Mouse (Mus musculus): ENCODE measurements around the gene Zfp316.

Gene Zfp316

DNA sequence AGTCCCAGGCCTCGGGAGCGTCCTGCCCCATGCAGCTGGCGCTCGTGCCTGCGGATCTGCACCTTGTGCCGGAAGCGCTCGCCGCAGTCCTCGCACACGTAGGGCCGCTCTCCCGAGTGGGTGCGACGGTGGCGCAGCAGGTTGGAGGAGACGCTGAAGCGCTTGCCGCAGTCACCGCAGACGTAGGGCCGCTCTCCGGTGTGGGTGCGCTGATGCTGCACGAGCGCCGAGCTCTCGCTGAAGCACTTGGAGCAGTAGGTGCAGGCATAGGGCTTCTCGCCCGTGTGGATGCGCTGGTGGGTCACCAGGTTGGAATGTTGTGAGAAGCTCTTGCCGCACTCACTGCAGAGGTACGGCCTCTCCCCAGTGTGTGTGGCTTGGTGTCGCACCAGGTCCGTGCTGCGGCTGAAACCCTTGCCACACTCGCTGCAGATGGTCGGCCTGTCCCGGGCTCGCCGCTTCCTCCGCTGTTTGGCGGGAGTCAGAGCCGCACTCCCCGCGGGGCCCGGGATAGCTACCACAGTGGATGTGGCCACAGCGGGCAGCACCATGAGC is 18.0 kb upstream of the Zfp316 start:
- intact Hi-C loops (cut with DNase I), result no loop called here

DNA sequence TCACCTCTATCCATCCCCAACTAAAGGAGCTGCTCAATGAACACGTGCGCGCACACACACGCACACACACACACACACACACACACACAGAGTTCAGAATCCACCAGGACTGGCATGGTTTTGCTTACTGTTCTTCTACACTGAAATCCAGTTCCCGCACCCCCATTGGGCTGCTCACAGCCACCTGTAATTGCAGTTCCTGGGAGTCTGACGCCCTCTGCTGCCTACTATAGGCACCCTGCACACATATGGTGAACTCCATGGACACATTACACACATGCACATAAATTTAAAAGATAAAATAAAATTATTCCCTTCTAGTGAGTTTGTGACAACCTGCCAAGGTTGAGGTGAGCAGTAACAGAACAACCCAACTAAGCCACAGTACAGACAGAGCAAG is 14.9 kb upstream of the Zfp316 start:
- intact Hi-C loops (cut with DNase I), result no loop called here

DNA sequence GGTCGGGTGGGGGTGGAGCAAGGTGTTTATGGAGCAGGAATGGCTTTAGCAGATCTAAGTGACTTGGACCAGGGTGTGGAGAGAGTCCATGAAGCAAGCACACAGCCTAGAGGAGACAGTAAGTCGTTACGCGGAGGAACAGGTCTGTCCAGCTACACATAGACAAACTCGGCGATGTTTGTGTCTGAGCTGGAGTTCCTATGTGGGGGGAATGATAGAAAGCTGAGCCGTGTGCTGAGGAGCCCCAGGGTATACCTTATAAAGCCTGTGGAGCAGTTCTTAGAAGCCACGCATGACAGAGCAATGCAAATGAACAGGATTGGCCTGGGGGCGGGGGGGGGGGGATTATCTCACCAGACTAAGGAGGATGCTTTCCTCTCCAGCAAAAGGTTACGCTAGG is 9.4 kb upstream of the Zfp316 start:
- intact Hi-C loops (cut with DNase I), result no loop called here

DNA sequence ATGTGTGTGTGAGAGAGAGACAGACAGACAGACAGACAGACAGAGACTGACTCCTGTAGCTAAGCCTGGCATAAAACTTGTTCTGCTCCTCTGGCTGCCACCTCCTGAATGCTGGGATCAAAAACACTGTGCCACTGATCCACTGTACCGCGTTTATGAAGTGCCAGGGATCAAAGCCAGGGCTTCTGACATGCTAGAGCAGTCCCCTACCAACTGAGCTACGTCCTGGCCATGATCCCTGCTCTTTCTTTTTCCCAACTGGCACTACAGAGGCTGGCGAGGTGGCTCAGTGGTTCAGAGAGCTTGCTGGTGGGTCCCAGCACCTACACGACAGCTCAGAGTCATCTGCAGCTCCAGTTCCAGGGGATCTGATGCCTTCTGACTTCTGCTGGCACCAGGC is 5.9 kb upstream of the Zfp316 start:
- intact Hi-C loops (cut with DNase I), result no loop called here

DNA sequence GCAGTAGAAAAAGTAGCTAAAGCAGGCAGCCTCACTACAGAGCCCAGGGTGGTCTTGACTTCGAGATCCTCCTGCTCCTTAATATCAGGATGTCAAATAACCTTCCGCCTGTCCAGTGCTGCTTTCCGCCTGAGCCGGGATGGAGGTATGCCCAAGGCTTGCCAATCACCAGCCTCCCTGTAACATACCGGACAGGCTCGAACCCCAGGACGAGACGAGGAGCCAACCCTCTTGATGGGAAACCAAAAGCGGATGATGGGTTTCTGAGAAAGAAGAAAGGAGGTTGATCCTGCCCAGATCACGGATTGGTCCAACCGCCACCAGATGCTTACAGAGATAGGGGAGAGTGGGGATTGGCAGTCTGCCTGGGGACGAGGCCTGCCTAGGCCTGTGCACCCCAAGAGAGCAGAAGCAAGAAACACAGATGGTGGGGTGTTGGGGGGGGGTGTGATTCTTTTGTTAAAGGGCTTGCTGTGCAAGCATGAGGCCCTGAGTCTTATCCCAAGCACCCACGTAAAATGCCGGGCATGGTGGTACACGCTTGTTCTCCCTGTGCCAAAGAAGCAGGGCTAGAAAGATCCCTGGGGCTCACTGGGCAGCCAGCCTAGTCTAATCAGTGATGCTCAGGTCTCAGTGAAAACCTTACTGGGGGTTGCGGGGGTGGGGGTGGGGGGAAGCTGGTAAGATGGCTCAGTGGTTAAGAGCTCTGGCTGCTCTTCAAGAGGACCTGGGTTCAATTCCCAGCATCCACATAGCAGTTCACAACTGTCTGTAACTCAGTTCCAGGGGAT is 2.9 kb upstream of the Zfp316 start:
- intact Hi-C loops (cut with DNase I), result no loop called here

DNA sequence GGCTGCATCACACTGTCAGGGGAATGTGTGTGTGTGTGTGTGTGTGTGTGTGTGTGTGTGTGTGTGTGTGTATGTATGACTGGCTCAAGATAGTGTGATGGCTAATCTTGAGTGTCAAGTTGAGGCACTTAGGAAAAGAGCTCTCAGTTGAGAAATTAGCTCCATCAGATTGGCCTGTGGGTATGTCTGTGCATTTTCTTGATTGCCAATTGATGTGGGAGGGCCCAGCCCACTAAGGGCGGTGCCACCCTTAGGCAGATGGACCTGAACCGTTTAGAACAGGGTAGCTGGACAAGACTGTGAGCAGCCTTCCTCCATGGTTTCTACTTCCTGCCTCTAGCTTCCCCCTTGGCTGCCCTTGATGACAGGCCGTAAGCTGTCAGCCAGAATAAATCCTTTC is 2.3 kb upstream of the Zfp316 start:
- intact Hi-C loops (cut with DNase I), result no loop called here

DNA sequence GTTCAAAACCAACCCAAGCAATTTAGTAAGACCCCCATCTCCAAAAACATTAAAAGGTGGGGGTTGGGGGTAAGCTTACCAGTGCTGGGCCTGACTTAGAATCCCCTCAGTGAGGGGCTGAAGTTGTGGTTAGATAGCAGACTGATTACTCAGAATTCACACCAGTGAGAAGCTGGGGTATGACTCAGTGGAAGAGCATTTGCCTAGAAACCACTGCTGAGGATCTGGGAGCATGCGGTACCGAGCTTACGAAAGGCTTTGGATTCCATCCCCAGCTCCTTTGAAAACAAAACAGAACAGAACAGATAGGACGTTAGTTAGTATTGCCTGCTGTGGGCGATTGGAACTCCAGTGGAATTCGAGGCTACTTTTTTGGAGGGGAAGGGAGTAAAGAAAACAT is 1.8 kb upstream of the Zfp316 start:
- intact Hi-C loops (cut with DNase I), result no loop called here

DNA sequence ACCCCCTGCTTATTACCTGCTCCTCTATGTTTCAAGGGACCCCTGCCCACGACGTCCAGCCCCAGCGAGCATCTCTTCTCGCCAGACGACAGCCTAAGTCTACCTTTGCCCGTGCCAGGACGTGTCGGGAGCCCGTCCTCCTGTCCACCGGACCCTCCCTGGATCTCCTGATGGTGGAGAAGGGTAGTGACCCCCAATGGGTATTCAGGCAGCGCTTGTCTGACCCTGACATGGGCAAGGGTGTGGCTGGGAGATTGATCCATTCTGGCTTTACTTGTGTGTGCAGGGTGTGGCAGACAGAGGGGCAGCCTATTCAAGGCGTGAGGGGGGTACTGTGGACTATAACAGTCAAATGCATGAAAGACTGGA is 313 bp upstream of the Zfp316 start:
- intact Hi-C loops (cut with DNase I), result no loop called here

DNA sequence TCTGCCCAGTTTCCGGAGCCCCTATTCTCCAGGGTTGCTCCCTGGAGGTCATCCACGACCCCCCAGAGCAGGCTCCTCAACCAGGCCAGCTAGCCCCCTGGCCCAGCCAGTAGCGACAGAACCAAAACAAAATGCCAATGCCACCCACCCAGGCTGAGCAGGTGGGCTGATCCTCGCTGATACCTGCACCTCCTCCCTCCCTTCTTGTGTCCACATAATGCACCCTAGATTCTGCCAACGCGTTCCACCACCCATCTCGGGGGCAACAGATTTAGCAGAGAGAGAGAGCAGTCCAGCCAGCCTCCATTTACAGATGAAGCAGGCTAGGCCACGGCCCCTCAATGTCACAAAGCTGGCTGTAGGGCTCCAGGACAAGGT is 848 bp downstream of the Zfp316 start:
- intact Hi-C loops (cut with DNase I), result no loop called here

DNA sequence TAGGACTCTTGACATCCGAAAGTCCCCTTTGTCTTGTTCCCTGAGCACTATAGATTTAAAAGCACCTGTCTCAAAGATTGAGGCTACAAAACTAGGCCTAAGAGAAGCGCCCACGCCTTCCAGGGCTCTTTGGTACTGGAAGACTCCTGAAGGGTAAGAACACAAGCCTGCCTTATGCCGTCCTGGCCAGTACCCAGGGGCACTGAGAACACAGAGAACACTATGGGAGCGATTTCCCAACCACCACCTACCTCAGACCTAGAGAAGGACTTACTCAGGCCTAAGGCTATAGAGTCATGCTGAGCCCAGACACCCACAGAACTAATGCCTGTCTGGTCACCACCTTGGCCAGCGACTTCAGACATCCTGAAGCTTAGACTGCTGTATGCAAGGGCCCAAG is 3.0 kb downstream of the Zfp316 start:
- intact Hi-C loops (cut with DNase I), result loop anchor here (1.0 kb wide), 1 partner anchor 29 kb away; no protein-coding TSS in a partner anchor

DNA sequence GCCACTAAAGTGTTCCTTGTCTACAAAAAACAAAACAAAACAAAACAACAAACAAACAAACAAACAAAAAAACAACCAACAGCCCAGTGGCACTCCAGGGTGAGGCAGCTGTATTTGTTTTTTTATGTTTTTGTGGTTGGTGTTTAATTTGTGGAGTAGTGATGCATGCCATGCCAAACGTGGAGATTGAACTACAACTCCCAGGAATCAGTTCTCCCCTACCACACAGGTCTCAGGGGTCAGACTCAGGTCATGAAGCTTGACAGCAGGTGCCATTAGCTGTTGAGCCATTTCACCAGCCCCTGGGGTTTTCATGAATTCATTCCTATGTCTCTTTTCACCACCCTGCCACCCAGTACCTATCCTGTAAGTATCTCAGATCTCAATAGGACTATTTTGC is 4.4 kb downstream of the Zfp316 start:
- intact Hi-C loops (cut with DNase I), result no loop called here

DNA sequence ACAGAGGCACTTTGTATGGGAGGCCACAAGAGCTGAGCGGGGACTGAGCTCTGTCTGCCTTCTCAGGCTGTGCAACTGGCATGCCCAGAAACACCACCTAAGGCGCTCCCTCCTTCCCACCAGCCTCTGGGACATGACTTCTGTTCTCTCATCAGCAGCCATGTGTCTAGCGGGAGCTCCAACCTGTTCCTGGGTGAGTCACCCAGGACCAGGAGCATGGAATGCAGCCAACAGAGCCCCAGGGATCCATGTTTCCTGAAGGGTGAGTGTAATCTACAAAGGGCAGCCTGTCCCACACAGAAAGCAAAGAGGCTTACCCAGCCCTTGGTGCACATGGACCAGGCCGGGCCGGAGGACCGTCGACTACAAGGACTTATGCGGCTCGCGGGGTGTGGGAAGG is 5.1 kb downstream of the Zfp316 start:
- intact Hi-C loops (cut with DNase I), result no loop called here

DNA sequence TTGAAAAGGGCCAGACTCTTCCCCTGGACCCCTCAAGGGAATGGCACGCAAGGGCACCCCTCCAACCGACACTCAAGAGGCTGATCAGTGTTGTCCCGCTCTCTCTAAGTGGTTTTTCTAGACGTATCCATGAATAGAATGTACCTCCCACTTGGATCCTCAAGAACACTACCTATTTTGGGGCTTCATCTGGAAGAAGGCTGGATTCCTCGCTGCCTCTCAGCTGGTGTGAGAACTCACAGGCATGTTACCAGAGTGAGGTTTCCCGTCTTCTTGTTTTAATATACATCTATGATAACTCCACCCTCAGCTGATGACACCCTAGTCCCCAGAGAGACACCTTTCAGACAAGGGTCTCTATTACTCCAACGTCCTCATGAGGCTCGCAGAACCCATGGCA is 8.2 kb downstream of the Zfp316 start:
- intact Hi-C loops (cut with DNase I), result no loop called here

DNA sequence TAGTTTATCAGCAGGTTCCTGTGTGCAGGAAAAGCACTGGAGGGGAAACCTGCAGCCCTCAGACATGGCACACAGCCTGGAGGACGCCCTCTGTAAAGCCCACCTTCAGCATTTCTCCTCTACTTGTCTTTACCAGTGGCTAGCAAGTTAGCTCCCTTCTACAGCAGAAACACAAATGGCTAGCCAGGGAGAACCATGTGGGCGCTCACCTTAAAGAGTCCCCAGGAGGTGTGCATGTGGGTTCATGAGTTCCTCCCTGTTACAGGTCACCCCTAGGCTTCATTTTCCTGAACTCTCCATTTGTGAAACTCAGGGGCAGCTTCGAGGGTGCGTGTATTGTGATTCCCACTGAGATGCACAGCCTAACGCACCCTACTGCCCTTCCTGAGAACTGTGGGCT is 14.0 kb downstream of the Zfp316 start:
- intact Hi-C loops (cut with DNase I), result no loop called here

DNA sequence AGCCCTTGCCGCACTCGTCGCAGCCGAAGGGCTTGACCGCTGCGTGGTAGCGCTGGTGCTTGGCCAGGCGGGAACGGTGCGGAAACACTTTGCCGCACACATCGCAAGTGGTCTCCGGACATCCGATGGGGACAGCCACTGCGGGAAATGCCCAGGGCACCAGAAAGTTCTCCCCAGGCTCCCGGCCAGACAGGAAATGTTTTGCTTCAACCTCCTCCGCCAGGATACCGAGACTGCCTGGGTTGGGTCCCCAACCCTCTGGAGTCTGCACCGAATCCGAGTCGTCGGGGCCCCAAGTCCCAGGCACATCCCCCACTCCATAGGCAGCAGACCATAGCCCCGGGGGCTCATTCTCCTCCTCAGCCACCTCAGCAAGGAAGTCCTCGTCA is 14.7 kb downstream of the Zfp316 start:
- intact Hi-C loops (cut with DNase I), result no loop called here

DNA sequence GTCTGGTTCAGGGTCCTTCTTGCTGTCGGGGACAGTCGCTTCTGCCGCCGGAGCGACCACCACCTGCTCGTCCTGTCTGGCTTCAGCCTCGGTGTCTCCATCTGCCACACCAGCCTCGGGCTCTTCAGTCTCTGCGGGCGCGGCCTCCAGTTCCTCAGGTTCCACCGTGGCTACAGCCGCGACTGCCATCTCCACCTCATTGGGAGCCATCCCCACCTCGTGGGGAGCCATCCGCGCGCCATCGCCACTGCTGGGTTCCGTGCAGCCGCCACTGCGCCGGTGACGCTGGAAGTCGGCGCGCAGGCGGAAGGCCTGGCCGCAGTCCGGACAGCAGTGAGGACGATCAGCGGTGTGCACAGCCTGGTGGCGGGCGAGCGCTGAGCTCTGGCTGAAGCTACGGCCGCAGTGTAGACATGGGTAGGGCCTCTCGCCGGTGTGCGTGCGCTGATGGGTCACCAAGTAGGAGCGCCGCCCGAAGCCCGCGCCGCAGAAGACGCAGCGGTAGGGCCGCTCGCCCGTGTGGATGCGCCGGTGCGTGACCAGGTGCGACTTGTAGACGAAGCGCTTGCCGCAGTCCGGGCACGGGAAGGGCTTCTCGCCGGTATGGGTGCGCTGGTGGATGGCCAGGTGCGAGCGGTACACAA is 15.2 kb downstream of the Zfp316 start:
- intact Hi-C loops (cut with DNase I), result no loop called here

DNA sequence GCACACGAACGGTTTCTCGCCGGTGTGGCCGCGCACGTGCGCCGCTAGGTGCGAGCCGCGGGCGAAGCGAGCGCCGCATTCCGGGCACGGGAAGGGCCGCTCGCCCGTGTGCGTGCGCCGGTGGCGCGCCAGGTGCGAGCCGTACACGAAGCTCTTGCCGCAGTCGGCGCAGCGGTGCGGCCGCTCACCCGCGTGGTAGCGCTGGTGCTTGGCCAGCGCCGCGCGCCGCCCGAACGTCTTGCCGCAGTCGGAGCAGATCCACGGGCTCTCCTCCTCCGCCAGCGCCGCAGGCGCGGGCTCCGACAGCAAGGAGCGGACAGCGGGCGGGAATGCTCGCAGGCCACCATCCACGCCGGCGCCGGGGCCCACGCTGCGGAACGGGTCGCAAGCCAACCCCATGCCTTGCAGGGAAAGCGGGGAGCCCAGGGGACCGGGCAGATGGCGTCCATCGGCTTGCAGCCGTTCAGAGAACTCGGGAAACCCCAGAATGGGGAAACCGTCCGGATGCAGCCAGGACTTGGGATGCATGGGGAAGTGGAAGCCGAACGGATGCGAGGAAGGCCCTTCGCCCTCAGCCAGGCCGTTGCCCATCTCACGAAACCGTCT is 15.8 kb downstream of the Zfp316 start:
- intact Hi-C loops (cut with DNase I), result no loop called here

DNA sequence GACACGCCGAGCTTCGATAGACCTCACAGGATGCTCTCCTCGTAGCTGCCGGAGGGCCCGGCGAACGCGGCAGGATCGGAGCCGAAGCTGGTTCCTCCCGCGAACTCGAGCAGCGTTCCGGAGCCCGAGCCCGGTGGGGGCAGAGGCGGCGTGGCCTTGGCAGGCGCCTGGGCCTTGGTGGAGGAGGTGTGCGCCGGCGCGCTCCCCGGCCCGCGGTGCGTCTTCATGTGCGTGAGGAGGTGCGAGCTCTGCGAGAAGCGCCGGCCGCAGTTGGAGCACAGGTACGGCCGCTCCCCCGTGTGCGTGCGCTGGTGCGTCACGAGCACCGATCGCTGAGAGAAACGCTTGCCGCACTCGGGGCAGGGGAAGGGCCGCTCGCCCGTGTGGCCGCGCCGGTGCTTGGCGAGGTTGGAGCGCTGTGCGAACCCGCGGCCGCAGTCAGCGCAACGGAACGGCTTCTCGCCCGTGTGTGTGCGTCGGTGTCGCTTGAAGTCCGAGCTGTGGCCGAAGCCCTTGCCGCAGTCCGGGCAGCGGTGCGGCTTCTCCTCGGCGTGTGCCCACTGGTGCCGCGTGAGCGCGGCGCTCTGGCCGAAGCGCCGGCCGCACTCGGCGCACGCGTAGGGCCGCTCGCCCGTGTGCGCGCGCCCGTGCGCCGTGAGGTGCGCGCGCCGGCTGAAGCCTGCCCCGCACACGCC is 16.5 kb downstream of the Zfp316 start:
- intact Hi-C loops (cut with DNase I), result no loop called here

DNA sequence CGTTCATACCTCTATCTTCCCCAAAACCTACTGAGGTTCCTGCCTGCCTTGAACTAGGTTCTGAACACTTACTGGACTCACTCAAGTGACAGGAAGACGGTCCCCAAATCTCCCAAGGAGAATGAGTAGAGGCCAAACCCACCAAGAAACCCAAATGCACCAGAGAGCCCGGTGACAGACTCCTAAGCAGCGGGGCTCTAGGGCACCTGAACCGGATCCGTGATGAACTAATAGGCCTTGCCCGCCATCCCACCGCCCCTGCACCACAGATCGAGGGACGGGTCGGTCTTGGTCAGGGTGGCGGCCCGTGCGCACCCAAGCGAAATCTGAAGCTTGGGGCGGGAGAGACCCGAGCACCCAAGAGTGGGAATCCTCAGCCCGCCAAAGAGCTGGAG is 17.0 kb downstream of the Zfp316 start:
- intact Hi-C loops (cut with DNase I), result no loop called here

DNA sequence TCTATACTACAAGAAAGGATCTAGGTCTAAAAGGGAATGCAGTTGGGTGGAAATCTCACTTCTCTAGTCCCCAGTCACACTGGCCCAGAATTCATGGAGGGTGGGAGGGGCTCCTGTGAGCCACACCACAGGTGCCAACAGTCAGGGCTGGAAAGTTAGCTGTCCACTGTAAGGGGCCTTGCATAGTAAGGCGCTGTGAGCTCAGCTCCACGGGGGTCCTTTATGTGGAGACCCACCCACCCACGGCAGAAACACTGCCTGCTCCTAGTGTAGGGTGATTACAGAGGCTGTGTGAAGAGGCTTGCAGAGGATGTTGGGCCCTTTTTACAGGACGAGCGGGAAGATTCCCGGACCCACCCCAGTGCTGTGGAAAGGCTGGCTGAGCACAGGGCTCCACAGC is 17.8 kb downstream of the Zfp316 start:
- intact Hi-C loops (cut with DNase I), result no loop called here

DNA sequence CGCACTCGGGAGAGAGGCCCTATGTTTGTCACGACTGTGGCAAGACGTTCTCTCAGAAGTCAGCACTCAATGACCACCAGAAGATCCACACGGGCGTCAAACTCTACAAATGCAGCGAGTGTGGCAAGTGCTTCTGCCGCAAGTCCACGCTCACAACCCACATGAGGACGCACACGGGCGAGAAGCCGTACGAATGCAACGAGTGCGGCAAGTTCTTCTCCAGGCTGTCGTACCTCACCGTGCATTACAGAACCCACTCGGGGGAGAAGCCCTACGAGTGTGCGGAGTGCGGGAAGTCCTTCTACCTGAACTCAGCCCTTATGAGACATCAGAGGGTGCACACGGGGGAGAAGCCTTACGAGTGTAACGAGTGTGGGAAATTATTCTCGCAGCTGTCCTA is 24.9 kb downstream of the Zfp316 start:
- intact Hi-C loops (cut with DNase I), result no loop called here

DNA sequence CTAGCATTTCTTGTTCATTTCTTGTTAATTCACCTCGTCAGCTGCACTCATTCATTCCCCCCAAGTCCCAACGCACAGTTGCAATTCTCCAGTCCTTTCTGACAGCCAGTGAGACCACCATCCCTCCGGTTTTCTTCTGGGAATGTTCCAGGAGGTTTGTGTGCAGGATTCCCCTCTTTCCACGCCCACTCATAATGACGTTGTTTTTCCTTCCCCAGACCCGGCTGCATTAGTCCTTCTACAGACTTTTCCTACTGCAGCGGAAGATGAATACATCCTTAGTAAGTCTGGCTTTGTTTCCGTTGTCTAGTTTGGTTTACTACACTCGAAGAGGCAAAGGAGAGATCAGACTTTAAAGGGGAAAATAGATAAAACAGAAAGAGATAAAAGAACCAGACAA is 33.8 kb downstream of the Zfp316 start:
- intact Hi-C loops (cut with DNase I), result no loop called here
